Mouse (Mus musculus): ENCODE data around the gene Cnih3. TPM values are rescaled to one million over a fixed set of nuclear protein-coding genes. Genes with fewer than 3 reads are reported as not detected.
A peak's percentile ranks its signal among the peaks of the same experiment; 100 is the strongest.

Gene Cnih3
- polyA plus RNA-seq, 1 experiment from 2014 or later: 9.6 TPM

GRCm38 (mm10) chr1:181414985-181415384, 62.6 kb downstream of the Cnih3 start:
- Histone ChIP-seq H3K36me3 (no peaks in the 10 kb centered on the region), H3K27ac (replicated peaks) (no peak overlapping the region), H3K9me3 (no peaks in the 10 kb centered on the region), H3K4me2 (no peak overlapping the region), H3K9ac (no peak overlapping the region), H3K4me1 (replicated peaks) (peaks cover 29% of the 10 kb centered on the region), H3K27me3 (no peaks in the 10 kb centered on the region), H3K4me3 (no peak overlapping the region)
- ATAC-seq (ENCODE audit: low read depth): no peak
- WGBS: 63% methylated on average over 2 of the region's 2 CpGs

GRCm38 (mm10) chr1:181416841-181417240, 64.4 kb downstream of the Cnih3 start:
- no peak overlapping the region for H3K4me2 ChIP-seq
- no peaks in the 10 kb centered on the region for H3K9me3 ChIP-seq
- no peaks in the 10 kb centered on the region for H3K36me3 ChIP-seq
- 76% methylated on average over 9 of the region's 9 CpGs for WGBS
- peaks cover 27% of the 10 kb centered on the region for H3K4me1 ChIP-seq (replicated peaks)
- no peaks in the 10 kb centered on the region for H3K27me3 ChIP-seq
- H3K9ac ChIP-seq: no peak overlapping the region
- no peak overlapping the region for H3K27ac ChIP-seq (replicated peaks)
- no peak for ATAC-seq (ENCODE audit: low read depth)
- no peak overlapping the region for H3K4me3 ChIP-seq

DNA sequence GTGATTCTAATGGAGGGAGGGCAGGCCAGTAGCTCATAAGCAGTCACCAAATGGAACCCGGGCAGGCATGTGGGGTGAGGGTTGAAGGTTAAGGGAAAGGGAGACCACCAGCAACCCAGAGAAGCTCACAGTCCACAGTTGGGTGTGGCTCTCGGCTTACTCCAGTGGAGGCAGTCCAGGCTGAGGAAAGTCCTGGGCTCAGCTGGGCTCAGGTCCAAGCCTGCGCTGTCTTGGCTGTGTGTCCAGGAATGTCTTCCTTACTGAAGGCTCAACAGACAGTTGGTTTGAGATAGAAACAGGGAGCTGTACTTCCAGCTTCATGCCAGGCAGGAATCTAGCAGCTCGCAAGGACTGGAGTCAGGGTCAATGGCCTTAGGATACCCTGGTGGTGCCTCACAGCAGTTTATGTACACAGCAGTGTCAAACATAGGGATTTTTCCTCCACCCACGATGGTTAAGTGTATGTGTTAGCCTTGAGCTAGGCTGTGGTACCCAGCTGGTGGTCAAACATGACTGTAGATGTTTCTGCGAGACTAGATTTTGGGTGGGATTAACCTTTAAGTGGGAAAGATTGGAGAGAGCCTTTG, 65.6 kb downstream of the Cnih3 start:
- H3K27me3 ChIP-seq: no peaks in the 10 kb centered on the region
- no peaks in the 10 kb centered on the region for H3K9me3 ChIP-seq
- 84% methylated on average over 6 of the region's 6 CpGs for WGBS
- H3K36me3 ChIP-seq: no peaks in the 10 kb centered on the region
- H3K9ac ChIP-seq: no peak overlapping the region
- no peak overlapping the region for H3K4me3 ChIP-seq
- no peak for ATAC-seq (ENCODE audit: low read depth)
- no peak overlapping the region for H3K27ac ChIP-seq (replicated peaks)
- peaks cover 36% of the 10 kb centered on the region for H3K4me1 ChIP-seq (replicated peaks)
- no peak overlapping the region for H3K4me2 ChIP-seq

GRCm38 (mm10) chr1:181420080-181420536, 67.7 kb downstream of the Cnih3 start:
- no peak overlapping the region for H3K9ac ChIP-seq
- no peaks in the 10 kb centered on the region for H3K27me3 ChIP-seq
- H3K27ac ChIP-seq (replicated peaks): no peak overlapping the region
- WGBS: 46% methylated on average over 11 of the region's 11 CpGs
- ATAC-seq (ENCODE audit: low read depth): no peak
- no peaks in the 10 kb centered on the region for H3K36me3 ChIP-seq
- H3K4me2 ChIP-seq: no peak overlapping the region
- peaks cover 38% of the 10 kb centered on the region for H3K4me1 ChIP-seq (replicated peaks)
- no peaks in the 10 kb centered on the region for H3K9me3 ChIP-seq
- H3K4me3 ChIP-seq: no peak overlapping the region

DNA sequence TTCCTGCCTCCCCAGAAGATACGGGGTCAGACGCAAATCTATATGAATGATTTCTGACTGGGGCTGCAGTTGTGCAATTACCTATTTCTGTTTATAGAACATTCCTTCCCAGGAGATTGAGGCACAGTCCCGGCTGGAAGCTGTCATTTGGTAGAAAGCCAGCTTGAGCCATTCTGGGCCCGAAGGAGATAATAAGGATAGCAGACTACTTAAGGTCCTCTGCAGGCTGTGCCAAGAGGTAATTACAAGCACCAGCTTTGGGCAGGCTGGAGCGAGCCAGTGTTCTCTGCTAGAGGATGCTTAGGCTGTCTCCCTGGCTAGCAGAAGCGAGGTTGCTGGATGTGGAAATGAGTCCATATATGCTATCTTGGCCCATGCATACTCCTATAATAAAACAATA, 70.4 kb downstream of the Cnih3 start:
- H3K27ac ChIP-seq (replicated peaks): peak overlapping the region; percentile 38; the same call in 1 of the 2 replicates
- H3K27me3 ChIP-seq: no peaks in the 10 kb centered on the region
- H3K4me3 ChIP-seq: no peak overlapping the region
- H3K4me1 ChIP-seq (replicated peaks): peaks cover 36% of the 10 kb centered on the region
- H3K4me2 ChIP-seq: no peak overlapping the region
- H3K9ac ChIP-seq: no peak overlapping the region
- H3K36me3 ChIP-seq: no peaks in the 10 kb centered on the region
- no peaks in the 10 kb centered on the region for H3K9me3 ChIP-seq
- ATAC-seq (ENCODE audit: low read depth): no peak
- 41% methylated on average over 6 of the region's 6 CpGs for WGBS

GRCm38 (mm10) chr1:181424922-181425321, 72.5 kb downstream of the Cnih3 start:
- no peak overlapping the region for H3K4me3 ChIP-seq
- no peak overlapping the region for H3K27ac ChIP-seq (replicated peaks)
- no peaks in the 10 kb centered on the region for H3K9me3 ChIP-seq
- WGBS: 94% methylated on average over 3 of the region's 3 CpGs
- H3K4me2 ChIP-seq: no peak overlapping the region
- H3K36me3 ChIP-seq: no peaks in the 10 kb centered on the region
- no peak overlapping the region for H3K9ac ChIP-seq
- peaks cover 19% of the 10 kb centered on the region for H3K4me1 ChIP-seq (replicated peaks)
- H3K27me3 ChIP-seq: no peaks in the 10 kb centered on the region
- no peak for ATAC-seq (ENCODE audit: low read depth)

DNA sequence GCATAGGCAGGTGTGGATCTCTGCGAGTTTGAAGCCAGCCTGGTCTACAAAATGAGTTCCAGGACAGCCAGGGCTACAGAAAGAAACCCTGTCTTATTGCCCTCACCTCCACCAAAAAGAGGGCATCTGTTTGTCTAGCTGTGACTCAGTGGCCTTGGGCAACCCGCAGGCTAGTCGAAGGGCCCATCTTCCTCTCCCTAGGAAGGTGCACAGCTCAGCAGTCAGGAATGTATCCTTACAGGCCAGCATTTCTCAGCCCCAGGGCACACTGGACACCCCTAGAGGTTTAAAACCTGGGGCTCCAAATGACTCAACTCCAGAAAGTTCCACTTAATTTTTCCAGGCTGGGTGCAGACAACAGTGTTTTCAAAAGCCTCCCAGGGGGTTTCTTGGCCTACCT, 73.0 kb downstream of the Cnih3 start:
- Histone ChIP-seq H3K27me3 (no peaks in the 10 kb centered on the region), H3K4me3 (no peak overlapping the region), H3K9me3 (no peaks in the 10 kb centered on the region), H3K36me3 (no peaks in the 10 kb centered on the region), H3K4me1 (replicated peaks) (peaks cover 14% of the 10 kb centered on the region), H3K27ac (replicated peaks) (no peak overlapping the region), H3K9ac (no peak overlapping the region), H3K4me2 (no peak overlapping the region)
- no peak for ATAC-seq (ENCODE audit: low read depth)
- 81% methylated on average over 3 of the region's 3 CpGs for WGBS

DNA sequence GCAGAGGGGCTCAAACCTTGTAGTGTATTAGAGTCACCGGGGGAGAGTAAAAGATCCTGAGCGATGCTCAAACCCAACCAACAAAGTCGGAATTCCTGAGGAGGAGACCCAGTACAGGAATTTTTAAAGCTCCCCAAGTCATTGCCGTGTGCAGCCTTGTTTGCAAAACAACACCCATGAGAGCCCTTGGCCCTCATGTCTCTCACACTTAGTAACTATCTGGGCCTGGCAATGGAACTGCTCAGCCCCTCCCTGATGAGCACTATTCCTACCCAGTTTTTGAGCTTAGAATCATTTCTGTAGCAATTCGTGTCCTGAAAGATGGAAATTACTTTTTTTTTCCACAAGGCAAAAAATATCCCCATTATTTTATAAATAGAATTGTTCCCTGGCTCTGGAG, 74.0 kb downstream of the Cnih3 start:
- ATAC-seq (ENCODE audit: low read depth): no peak
- H3K4me3 ChIP-seq: no peak overlapping the region
- no peaks in the 10 kb centered on the region for H3K27me3 ChIP-seq
- H3K36me3 ChIP-seq: no peaks in the 10 kb centered on the region
- no peak overlapping the region for H3K27ac ChIP-seq (replicated peaks)
- no peak overlapping the region for H3K9ac ChIP-seq
- H3K4me2 ChIP-seq: no peak overlapping the region
- peaks cover 11% of the 10 kb centered on the region for H3K4me1 ChIP-seq (replicated peaks)
- no peaks in the 10 kb centered on the region for H3K9me3 ChIP-seq
- WGBS: 68% methylated on average over 5 of the region's 5 CpGs

GRCm38 (mm10) chr1:181433263-181433662, 80.8 kb downstream of the Cnih3 start:
- no peak for ATAC-seq (ENCODE audit: low read depth)
- no peaks in the 10 kb centered on the region for H3K4me1 ChIP-seq (replicated peaks)
- H3K9me3 ChIP-seq: no peaks in the 10 kb centered on the region
- no peak overlapping the region for H3K9ac ChIP-seq
- H3K4me3 ChIP-seq: no peak overlapping the region
- no peaks in the 10 kb centered on the region for H3K36me3 ChIP-seq
- H3K27ac ChIP-seq (replicated peaks): no peak overlapping the region
- no peak overlapping the region for H3K4me2 ChIP-seq
- 83% methylated on average over 5 of the region's 5 CpGs for WGBS
- no peaks in the 10 kb centered on the region for H3K27me3 ChIP-seq

- Histone ChIP-seq H3K4me2 (no peak overlapping the region), H3K36me3 (no peaks in the 10 kb centered on the region), H3K9me3 (no peaks in the 10 kb centered on the region), H3K4me1 (replicated peaks) (no peaks in the 10 kb centered on the region), H3K9ac (0 out of 2 replicates have a peak overlapping the region, but pooled peaks have one; percentile 6), H3K27ac (replicated peaks) (peak overlapping the region; percentile 23; the same call in 1 of the 2 replicates), H3K27me3 (no peaks in the 10 kb centered on the region), H3K4me3 (no peak overlapping the region)
- WGBS: 79% methylated on average over 5 of the region's 5 CpGs
- ATAC-seq (ENCODE audit: low read depth): no peak
Measured at GRCm38 (mm10) chr1:181435414-181435813, 83.0 kb downstream of the Cnih3 start.

DNA sequence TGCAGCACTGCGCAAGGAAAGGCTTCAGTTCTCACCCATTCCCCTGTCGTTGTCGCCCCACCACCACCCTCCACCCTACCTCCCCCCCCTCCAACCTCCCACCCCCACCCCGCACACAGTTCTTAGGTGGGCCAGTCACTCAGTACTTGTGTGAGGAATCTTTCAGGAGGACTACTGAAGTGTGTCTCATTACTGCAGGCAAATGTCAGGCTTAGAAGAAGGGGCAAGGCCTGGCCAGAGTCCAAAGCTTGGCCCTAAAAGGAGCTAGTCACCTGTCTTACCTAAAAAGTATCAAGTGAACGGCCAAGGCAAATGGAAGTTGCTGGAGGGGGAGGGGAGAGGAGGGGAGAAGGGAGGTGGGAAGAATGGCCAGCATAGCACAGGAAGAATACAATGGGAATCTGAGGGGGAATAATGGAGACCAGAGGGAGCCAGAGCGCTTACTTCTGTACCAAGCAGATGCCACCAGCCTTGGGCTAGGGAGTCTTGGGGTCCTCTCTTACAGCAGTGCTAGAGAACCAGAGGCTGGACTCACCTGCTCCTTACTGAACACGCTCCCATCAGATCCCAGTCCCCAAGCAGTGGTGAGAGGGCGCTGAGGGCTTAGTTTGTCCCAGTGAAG, 88.7 kb downstream of the Cnih3 start:
- no peak for ATAC-seq (ENCODE audit: low read depth)
- H3K36me3 ChIP-seq: no peaks in the 10 kb centered on the region
- no peaks in the 10 kb centered on the region for H3K4me1 ChIP-seq (replicated peaks)
- H3K27ac ChIP-seq (replicated peaks): no peak overlapping the region
- H3K4me2 ChIP-seq: no peak overlapping the region
- H3K9me3 ChIP-seq: no peaks in the 10 kb centered on the region
- H3K27me3 ChIP-seq: no peaks in the 10 kb centered on the region
- 83% methylated on average over 8 of the region's 8 CpGs for WGBS
- no peak overlapping the region for H3K9ac ChIP-seq
- H3K4me3 ChIP-seq: no peak overlapping the region

DNA sequence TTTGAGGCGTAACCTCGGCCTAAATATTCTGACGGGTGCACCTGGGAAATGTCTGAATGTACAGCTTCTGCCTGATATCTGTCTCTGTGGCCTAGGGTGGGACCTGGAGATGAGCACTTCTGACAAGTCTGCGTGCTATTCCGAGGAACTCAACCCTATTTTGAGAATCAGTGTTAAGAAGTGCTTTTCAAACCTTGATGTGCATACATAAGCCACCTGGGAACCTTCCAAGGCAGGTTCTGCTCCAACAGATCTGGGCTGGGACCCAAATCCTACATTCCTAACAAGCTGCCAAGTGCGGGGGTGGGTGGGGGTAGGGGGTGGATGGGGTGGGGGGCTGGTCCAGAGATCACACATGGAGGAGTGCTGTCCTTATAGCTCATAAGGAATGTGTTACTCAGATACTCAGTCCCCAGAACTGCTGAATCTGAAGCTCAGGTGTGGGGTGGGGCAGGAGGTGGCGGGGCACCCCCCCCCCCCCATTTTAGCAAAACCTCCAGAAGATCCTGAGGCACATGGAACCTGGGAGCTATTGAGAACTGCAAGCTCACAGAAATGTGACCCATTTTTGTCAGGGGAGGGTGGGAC, 89.3 kb downstream of the Cnih3 start:
- H3K4me2 ChIP-seq: no peak overlapping the region
- ATAC-seq (ENCODE audit: low read depth): no peak
- no peaks in the 10 kb centered on the region for H3K4me1 ChIP-seq (replicated peaks)
- no peak overlapping the region for H3K4me3 ChIP-seq
- no peaks in the 10 kb centered on the region for H3K36me3 ChIP-seq
- WGBS: 89% methylated on average over 7 of the region's 7 CpGs
- no peak overlapping the region for H3K9ac ChIP-seq
- no peaks in the 10 kb centered on the region for H3K27me3 ChIP-seq
- H3K9me3 ChIP-seq: no peaks in the 10 kb centered on the region
- H3K27ac ChIP-seq (replicated peaks): no peak overlapping the region

All from neural tube, embryonic 13.5 days (tissue).